Mouse (Mus musculus) gastrocnemius, postnatal 14 days (tissue): ENCODE measurements around the gene Dnaaf1. TPM values are rescaled to one million over a fixed set of nuclear protein-coding genes. Genes with fewer than 3 reads are reported as not detected.

Experiments
- DNase-seq: peaks from one replicate; pipeline ENCODE4 v3.0.0; 2021; ENCODE audit warnings: mixed read lengths
- intact Hi-C: fragments of 180-260 bp; cut with DNase I; formaldehyde crosslinking; loops from one replicate; pipeline ENCODE4 v1.15.1; 2025; ENCODE audit warnings: low total_unique reads
- total RNA-seq, 2 experiments: library from RNA; stranded (reverse); gene quantifications; 2 replicates each; pipeline ENCODE4 v1.2.3; 2021

The Dnaaf1 gene
- total RNA-seq, 2 experiments from 2014 or later, result not detected

DNA sequence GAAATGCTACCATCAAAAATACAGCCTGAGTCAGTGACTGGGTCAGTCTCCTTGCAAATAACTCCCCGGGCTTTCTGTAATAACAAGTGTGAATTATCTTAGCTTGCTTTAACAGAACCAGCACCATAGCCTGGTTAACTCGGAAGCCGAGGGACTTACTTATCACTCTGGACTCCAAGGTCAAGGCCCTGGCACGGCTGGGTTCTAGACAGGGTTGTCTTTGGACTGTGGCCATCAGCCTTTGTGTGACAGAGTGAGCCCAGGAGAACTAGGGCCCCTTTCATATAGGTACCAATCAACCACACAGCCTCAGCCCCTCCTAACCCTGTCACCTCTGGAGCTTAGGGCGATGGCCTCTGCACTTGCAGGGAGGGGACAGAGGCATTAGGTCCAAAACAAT is 66.0 kb downstream of the Dnaaf1 start:
- no peak for DNase-seq
- intact Hi-C loops, result no loop called here

DNA sequence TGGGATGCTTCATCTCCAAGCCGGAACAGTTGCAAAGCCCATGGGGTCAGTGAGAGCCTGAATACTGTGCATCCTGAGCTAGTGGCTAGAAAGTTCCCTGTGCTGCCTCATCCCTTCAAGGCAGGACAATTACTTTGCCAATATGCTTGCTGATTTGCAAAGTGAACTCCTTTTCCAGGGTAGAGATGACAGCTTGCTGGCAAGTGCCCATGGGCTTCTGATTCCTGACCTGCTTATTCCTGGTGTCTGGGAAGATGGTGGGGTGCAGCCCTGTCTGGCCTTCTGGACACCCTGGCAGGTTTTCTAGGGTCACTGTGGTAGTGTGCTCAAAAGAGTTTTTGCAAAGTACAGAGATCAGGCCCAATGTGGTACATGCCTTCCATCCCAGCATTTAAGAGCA is 67.9 kb downstream of the Dnaaf1 start:
- no peak for DNase-seq
- intact Hi-C loops, result no loop called here

DNA sequence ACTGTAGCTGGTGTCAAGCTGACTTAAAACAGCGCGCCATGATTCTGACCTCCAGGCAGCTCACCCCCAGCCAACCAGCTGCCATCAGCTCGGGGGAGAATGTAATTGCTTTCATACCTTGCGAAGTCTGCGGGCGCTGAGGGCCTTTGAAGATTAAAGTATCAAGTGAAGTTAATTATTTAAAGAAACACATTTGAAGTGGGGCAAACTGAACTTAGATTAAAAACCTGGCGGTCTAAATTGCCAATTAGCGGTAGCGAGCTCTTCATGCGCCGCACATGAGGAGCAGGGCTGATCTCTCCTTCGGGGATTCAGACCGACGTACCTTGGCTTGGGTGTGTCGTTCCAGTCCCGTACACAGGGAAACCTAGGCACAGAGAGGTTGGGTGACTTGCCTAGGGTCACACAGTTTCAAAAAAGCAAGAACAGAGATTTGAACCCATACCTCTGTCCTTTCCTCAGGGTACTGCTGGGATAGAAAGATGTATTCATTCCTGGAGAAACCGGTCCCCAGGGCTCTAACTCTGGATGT is 69.5 kb downstream of the Dnaaf1 start:
- intact Hi-C loops, result no loop called here

DNA sequence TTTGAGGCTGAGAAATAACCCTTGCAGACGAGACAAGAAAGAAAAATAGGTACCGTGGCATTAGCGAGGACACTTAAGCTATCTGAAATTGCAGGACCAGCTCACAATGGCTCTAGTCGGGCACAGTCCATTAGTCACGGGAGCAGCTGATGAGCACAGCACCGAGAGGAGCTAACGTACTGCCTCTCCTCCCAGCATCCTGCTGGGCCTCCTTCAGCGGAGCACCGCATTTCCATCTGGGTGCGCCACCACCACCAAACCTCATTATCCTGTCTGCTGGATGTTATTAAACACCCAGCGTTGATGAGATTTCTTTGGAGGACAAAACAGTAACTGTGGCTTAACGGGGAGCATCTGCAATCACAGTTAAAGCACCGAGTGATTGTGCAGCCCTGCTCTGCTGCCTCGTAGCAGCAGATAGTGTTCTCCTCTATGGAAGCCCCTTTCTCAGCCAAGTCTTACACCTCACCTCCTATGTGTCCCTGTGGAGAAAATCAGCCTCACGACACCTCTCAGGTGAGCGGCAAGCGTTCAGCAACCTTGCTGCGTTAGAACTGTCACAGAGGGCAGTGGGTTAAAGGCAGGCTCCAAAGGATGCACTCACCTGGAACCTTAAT is 70.1 kb downstream of the Dnaaf1 start:
- intact Hi-C loops, result no loop called here
- no peak for DNase-seq

More for the DNA sequence above, 69.5 kb downstream of the Dnaaf1 start:
- DNase-seq, result no peak

DNA sequence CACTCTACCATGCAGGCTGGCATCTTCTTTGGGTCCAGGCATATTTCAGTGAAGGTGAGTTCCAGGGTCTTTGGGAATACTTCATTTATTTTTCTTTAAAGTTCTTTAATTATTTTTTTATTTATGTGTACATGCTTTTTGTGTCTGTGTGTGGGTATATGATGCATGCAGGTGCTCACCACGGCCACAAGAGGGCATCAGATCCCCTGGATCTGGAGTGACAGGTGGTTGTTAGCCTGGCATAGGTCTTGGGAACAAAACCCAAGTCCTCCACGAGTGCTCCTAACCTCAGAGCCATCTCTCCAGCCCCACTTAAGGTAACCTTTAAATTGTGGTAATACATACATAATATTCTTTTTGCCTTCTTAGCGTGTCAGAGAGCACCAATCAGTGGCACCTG is 71.2 kb downstream of the Dnaaf1 start:
- intact Hi-C loops, result no loop called here
- no peak for DNase-seq

DNA sequence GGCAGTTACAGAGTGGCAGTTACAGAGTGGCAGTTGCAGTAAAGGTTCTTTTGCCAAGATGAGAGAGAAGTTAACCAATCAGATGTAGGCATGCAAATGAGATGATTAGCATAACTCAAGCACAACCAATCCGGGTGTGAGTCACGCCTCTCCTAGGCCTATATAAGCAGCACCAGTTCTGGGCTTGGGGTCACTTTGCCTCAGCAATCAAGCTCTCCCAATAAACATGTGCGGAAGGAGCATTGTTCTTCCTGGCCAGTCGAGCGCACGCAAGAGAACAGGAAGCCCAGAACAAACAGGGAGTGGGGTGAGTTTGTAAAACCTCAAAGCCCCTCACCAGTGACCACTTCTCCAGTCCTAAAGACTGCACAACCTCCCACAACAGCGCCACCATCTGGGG is 71.8 kb downstream of the Dnaaf1 start:
- DNase-seq, result no peak
- intact Hi-C loops, result no loop called here

Other genes with a start within 250 kb of the Dnaaf1 start
- 100 to 1,000 TPM; 158 to 164 TPM for gene Hsbp1, start 230.7 kb upstream of the Dnaaf1 start, total RNA-seq
- gene Mlycd, start 180.4 kb upstream of the Dnaaf1 start, total RNA-seq, result 10 to 100 TPM; 67.6 to 94.0 TPM
- 1 to 10 TPM; 3.9 to 5.1 TPM for gene Osgin1, start 141.1 kb upstream of the Dnaaf1 start, total RNA-seq
- under 1 TPM; 0.33 to 0.59 TPM for gene Necab2, start 128.5 kb upstream of the Dnaaf1 start, total RNA-seq
- gene Slc38a8, start 73.5 kb upstream of the Dnaaf1 start, total RNA-seq, result not detected
- gene Mbtps1, start 16.5 kb upstream of the Dnaaf1 start, total RNA-seq, result 10 to 100 TPM; 37.3 to 39.3 TPM
- 10 to 100 TPM; 12.6 to 13.7 TPM for gene Hsdl1, start 52 bp upstream of the Dnaaf1 start, total RNA-seq
- 1 to 10 TPM; 3.5 to 3.6 TPM for gene Taf1c, start 30.0 kb downstream of the Dnaaf1 start, total RNA-seq
- not detected for gene Adad2, start 37.5 kb downstream of the Dnaaf1 start, total RNA-seq
- 1 to 10 TPM; 1.6 to 4.4 TPM for gene Kcng4, start 60.4 kb downstream of the Dnaaf1 start, total RNA-seq
- gene Wfdc1, start 91.1 kb downstream of the Dnaaf1 start, total RNA-seq, result 10 to 100 TPM; 65.6 to 68.3 TPM
- gene Atp2c2, start 124.8 kb downstream of the Dnaaf1 start, total RNA-seq, result under 1 TPM in 1 of 2 experiments, not detected in 1; 0.12 TPM
- 1 to 10 TPM; 4.1 to 4.3 TPM for gene Tldc1, start 203.2 kb downstream of the Dnaaf1 start, total RNA-seq